Mouse (Mus musculus) testis, adult 2 months (tissue): Measurements from ENCODE around the gene Gadl1. TPM values are rescaled to one million over a fixed set of nuclear protein-coding genes. Genes with fewer than 3 reads are reported as not detected.

Source experiments
- H3K27ac ChIP-seq: fragments of 200-500 bp; 2 replicates; pipeline ENCODE4 v1.5.1; 2012; ENCODE audit warnings: low read depth, low read length; ENCODE audit not compliant: control insufficient read depth, insufficient read depth
- H3K27me3 ChIP-seq: fragments of 200-500 bp; 2 replicates; pipeline ENCODE4 v1.6.1; 2012; ENCODE audit warnings: mild to moderate bottlenecking, low read length, moderate library complexity; ENCODE audit not compliant: control insufficient read depth, insufficient read depth
- H3K36me3 ChIP-seq: fragments of 200-500 bp; 2 replicates; pipeline ENCODE4 v1.6.1; 2012; ENCODE audit warnings: mild to moderate bottlenecking, low read length; ENCODE audit not compliant: control insufficient read depth, insufficient read depth
- H3K4me1 ChIP-seq: fragments of 200-500 bp; 2 replicates; pipeline ENCODE4 v1.6.1; 2012; ENCODE audit warnings: low read length; ENCODE audit not compliant: control insufficient read depth, insufficient read depth
- H3K4me3 ChIP-seq: fragments of 200-500 bp; 2 replicates; pipeline ENCODE4 v1.5.1; 2012; ENCODE audit warnings: low read depth, mild to moderate bottlenecking, low read length, moderate library complexity, mixed read lengths; ENCODE audit not compliant: control insufficient read depth
- CTCF ChIP-seq: fragments of 200-500 bp; IDR thresholded peaks from 2 replicates; pipeline ENCODE4 v1.5.1; 2012; ENCODE audit warnings: low read depth, mild to moderate bottlenecking, inconsistent platforms, low read length, moderate library complexity; ENCODE audit not compliant: control insufficient read depth, insufficient read depth, insufficient replicate concordance
- POLR2A ChIP-seq: fragments of 200-500 bp; IDR thresholded peaks from 2 replicates; pipeline ENCODE4 v1.6.1; 2012; ENCODE audit warnings: low read depth, mild to moderate bottlenecking, inconsistent platforms, low read length, moderate library complexity; ENCODE audit not compliant: control insufficient read depth
- polyA plus RNA-seq: library from polyadenylated mRNA; depleted of rRNA; stranded (reverse); fragments of >200 nt; gene quantifications from 2 replicates; pipeline ENCODE4 v1.2.3, GENCODE M21; 2012

The Gadl1 gene
- polyA plus RNA-seq, 1 experiment = 2.3 TPM

DNA sequence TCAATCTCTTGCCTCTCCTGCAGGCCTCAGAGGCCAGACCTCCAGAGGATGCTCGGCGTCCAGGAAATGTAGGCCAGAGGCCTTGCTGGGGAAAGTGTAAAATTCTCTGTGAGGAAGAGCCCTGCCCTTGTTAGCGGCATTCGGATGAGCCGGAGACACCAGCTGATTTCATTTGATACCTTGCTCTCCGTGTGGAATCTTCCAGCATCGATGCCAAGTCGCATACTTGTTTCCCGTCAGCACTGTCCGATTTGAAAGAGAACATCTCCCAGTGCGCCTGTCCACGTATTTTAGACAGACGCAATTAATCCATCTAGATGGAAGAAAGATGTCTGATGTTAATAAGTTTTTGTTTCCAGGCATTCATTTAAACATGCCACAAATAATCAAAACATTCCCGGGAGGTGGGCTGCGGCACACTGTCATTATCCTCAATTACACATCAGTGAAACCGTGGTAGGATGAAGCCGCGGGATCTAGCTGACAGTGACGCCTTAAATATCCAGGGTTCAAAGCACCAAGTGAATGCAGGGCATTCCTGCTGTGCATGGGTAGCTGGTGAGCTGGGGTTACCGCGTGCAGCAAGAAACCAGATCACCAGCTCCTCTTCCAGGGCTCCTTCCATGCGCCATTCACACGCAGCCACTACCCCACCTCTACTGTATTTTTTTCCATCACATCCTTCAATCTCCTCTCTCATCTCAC lies 86.8 kb downstream of the Gadl1 start:
- no peaks in the 10 kb centered on the region for H3K36me3 ChIP-seq
- TF ChIP-seq POLR2A (no peak), CTCF (no peak)

DNA sequence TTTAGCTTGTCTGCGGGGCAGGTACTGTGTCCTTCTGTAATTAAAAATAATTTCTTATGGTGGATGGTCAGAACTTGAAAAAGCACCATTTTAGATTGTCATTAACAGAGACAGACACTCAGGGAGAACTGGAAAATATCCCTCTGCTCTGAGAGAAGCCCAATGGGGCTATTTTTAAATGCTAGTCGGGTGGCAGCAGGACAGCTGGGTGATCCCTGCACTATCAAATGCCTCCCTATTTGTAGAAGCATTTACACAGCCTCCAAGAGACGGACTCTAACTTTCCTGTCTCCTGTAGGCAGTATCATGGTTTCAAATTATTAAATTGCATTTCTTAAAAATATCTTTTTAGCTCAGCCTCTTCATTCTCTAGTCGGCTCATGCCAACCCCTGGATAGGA lies 89.1 kb downstream of the Gadl1 start:
- Histone ChIP-seq H3K27me3 (no peaks in the 10 kb centered on the region), H3K36me3 (no peaks in the 10 kb centered on the region), H3K4me1 (no peaks in the 10 kb centered on the region), H3K27ac (no peak overlapping the region), H3K4me3 (no peak overlapping the region)
- no peak for TF ChIP-seq CTCF
- no peak for TF ChIP-seq POLR2A

More for the DNA sequence above, 86.8 kb downstream of the Gadl1 start:
- Histone ChIP-seq H3K4me1 (no peaks in the 10 kb centered on the region), H3K27ac (no peak overlapping the region), H3K4me3 (no peak overlapping the region), H3K27me3 (no peaks in the 10 kb centered on the region)

DNA sequence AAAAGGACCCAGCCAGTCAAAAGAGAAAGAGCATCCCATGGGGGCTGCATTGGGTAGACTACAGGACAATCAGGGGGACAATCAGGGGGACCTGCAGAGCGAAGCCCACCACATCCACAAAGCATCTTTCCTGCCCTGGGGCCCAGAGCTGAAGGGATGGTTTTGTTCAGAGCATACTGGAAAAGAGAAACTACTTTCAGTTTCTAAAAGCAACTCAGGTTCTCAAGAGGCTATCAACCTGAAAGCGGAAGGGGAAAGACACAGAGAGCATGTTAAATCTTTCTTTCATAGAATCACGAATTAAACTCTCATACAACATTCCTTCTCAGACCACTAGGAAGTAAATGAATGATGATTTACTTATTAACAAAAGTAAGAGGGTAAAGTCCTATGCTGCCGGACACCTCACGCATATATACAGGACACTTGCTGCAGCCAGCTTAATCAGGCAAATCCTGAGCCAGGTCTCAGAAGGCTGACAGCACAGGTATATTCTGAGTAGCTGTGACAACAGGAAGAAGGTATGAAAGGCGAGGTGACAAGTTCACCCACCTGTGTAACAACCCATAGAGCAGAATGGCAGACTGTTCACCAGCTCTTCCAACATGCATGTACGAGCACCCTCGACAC lies 90.2 kb downstream of the Gadl1 start:
- Histone ChIP-seq H3K36me3 (no peaks in the 10 kb centered on the region), H3K4me1 (no peaks in the 10 kb centered on the region), H3K27me3 (no peaks in the 10 kb centered on the region), H3K27ac (no peak overlapping the region), H3K4me3 (no peak overlapping the region)
- TF ChIP-seq POLR2A = no peak
- no peak for TF ChIP-seq CTCF

DNA sequence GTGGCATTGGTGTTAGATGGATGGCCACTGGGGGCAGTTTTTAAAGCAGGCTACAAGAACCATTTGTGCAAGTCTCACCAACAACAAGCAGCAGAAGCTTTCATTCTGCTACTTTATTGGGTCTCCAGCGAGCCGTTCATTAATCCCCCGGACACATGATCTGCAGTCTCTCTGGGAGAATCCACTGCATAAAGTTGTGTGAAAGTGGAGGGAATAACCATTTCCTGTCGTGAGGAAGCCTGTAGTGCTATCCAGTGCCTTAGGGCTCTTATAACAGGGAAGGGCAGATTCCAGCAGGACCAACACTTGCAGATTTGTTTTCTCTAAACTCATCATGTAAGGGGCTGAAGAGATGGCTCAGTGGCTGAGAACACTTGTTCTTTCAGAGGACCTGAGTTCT lies 104.7 kb downstream of the Gadl1 start:
- Histone ChIP-seq H3K4me1 (no peaks in the 10 kb centered on the region), H3K27ac (no peak overlapping the region), H3K36me3 (no peaks in the 10 kb centered on the region), H3K27me3 (no peaks in the 10 kb centered on the region), H3K4me3 (no peak overlapping the region)
- TF ChIP-seq CTCF = no peak
- TF ChIP-seq POLR2A = no peak

DNA sequence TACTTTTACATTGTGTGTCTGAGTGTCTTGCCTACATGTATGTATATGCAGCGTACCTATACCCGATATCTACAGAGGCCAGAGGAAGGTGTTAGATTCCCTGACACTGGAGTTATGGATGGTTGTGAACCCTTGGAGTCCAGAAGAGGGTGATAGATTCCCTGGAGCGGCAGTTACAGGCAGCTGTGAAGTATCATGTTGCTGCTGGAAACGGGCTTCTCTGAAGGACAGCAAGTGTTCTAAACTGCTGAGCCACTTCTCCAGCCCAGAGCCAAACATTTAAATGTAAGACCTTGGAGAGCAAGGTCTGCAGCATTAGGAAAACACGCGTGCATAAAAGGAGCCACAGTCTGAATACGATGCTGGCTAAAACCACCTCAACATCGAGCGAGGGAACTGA lies 107.0 kb downstream of the Gadl1 start:
- Histone ChIP-seq H3K27ac (no peak overlapping the region), H3K27me3 (no peaks in the 10 kb centered on the region), H3K36me3 (no peaks in the 10 kb centered on the region), H3K4me1 (no peaks in the 10 kb centered on the region), H3K4me3 (no peak overlapping the region)
- no peak for TF ChIP-seq POLR2A

DNA sequence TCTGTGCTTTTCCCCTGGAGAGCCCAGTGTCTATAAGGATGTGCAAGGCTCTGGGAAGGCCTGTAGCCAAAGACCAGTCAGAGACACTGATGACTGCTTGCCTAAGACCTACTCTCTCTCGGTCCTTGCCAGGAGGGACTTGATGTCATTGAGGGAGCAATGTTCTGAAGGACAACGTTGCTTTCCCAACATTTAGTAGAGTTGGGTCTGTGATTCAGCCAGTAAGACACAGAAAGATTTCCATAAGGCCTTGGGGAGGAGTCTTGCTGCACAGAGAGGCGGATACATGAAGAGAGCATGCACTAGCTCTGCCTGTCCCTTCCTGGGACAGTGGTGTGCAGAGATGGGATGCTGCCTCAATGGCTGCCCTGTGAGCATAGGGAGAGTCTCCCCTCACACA lies 107.8 kb downstream of the Gadl1 start:
- Histone ChIP-seq H3K36me3 (no peaks in the 10 kb centered on the region), H3K4me1 (no peaks in the 10 kb centered on the region), H3K4me3 (no peak overlapping the region), H3K27ac (no peak overlapping the region), H3K27me3 (no peaks in the 10 kb centered on the region)
- TF ChIP-seq POLR2A = no peak

DNA sequence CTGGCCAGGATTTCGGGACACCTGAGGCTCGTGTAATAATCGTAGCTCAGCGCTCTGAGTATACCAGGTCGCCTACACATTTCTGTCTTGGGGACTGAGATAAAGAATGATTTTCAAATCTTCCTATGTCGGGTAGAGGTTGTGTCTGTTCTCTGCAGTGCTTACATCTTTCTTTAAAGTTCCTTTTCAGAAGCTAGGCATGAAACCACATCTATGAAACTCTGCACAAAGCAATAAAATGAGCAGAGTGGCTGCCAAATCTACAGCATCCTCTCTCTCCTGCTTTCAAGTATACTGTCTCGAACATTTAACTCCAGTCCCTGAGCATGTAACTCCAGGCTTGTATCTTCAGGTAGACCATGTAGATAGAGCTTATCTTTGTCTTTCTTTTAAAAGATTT lies 109.3 kb downstream of the Gadl1 start:
- no peaks in the 10 kb centered on the region for H3K27me3 ChIP-seq
- H3K27ac ChIP-seq = no peak overlapping the region
- H3K4me1 ChIP-seq = no peaks in the 10 kb centered on the region
- no peaks in the 10 kb centered on the region for H3K36me3 ChIP-seq
- TF ChIP-seq CTCF = no peak
- no peak for TF ChIP-seq POLR2A
- H3K4me3 ChIP-seq = no peak overlapping the region
